Mouse (Mus musculus) 3T3-L1 (cell line): ENCODE data around the gene Zfp729b.

Source experiments
- DNase-seq: peaks from one replicate; pipeline ENCODE4 v3.0.0-alpha.2; 2015; ENCODE audit warnings: low read depth, low spot score

Zfp729b gene

DNA sequence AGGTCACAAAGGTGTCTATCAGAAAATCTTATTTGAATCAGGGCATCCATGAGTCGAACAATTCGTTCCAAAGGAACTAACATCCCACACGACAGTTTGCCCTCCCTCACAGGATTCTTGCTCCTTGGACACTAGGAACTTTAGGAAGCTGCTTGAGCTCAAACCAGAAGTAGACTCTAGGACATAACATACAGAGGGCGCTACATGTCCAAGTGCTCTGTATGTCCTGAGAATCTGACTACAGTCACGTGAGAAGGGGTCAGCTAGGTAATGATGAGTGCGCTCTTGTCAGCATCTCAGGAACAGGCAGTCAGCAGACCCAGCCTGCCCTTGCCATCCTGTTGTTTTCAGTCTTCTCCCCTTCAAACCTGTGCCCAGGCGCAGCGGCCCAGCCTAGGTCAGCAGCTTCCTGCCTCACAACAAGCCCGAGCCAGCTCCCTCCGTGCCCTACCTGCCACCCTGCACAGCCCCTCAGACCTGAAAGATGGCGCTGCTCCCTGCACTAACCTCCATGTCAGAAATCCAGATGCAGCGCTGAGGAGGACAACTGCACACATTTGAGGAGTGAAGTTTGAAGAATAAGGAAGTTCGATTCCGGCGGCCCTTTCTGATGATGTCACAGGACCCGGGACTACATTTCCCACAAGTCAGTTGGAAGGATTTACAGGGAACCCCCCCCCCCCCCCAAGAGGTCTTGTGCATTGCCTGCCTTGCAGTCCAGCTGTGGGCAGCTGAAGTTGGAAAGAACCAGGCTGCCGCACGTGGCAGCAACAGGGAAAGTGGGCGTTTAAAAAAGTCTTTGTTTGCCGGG, at the start of gene Zfp729b:
Gene Zfp729b, minus strand, starts transcription at position 642 of the 811 bp plus-strand sequence.
- peak; percentile 89 for DNase-seq

DNA sequence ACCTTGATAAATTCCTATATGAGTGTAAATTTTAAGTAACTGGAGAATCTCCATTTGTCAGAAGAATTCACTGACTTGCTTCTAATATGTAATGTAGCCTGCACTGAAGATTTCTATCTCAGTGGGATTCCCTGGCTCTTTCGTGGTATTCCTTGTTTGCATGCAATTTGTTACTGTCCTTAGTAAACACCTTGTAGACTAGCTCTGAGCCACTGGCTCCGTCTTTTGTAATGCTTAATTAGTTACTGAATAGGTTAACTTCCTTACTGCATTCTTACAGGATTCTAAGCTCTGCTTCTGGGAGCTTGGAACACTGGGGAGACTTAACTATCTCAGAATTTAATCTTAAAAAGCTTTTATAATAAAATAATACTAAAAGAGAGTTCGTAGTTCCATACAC, 43.0 kb upstream of the Zfp729b start:
- DNase-seq, result no peak

DNA sequence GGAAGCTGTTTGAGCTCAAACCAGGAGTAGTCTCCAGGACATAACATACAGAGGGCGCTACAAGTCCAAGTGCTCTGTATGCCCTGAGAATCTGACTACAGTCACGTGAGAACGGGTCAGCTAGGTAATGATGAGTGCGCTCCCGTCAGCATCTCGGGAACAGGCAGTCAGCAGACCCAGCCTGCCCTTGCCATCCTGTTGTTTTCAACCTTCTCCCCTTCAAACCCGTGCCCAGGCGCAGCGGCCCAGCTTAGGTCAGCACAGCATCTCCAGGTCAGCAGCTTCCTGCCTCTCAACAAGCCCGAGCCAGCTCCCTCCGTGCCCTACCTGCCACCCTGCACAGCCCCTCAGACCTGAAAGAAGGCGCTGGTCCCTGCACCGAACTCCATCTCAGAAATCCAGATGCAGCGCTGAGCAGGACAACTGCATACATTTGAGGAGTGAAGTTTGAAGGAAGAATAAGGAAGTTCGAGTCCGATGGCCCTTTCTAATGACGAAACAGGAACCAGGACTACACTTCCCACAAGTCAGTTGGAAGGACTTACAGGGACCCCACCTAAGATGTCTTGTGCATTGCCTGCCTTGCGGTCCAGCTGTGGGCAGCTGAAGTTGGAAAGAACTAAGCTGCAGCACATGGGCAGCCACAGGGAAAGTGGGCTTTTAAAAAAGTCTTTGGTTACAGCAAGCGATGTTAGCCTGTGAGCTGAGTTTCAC, 27.9 kb upstream of the Zfp729b start, which contains the start of the genes Gm49345 and Zfp729a:
Gene Gm49345, minus strand, starts transcription at position 476 of the 714 bp plus-strand sequence.
Gene Zfp729a, minus strand, starts transcription at position 498 of the 714 bp plus-strand sequence.
- DNase-seq, result peak; percentile 97

GRCm38 (mm10) chr13:67610108-67610507, 601 bp upstream of the Zfp729b start:
- peak; percentile 50 for DNase-seq

GRCm38 (mm10) chr13:67572591-67573189, 36.8 kb downstream of the Zfp729b start:
- peak; percentile 84 for DNase-seq

- no peak for DNase-seq
Measured at GRCm38 (mm10) chr13:67553730-67554129, 55.8 kb downstream of the Zfp729b start, which contains the start of gene Zfp748. Zfp748 (minus strand) TSS chr13:67553830.

DNA sequence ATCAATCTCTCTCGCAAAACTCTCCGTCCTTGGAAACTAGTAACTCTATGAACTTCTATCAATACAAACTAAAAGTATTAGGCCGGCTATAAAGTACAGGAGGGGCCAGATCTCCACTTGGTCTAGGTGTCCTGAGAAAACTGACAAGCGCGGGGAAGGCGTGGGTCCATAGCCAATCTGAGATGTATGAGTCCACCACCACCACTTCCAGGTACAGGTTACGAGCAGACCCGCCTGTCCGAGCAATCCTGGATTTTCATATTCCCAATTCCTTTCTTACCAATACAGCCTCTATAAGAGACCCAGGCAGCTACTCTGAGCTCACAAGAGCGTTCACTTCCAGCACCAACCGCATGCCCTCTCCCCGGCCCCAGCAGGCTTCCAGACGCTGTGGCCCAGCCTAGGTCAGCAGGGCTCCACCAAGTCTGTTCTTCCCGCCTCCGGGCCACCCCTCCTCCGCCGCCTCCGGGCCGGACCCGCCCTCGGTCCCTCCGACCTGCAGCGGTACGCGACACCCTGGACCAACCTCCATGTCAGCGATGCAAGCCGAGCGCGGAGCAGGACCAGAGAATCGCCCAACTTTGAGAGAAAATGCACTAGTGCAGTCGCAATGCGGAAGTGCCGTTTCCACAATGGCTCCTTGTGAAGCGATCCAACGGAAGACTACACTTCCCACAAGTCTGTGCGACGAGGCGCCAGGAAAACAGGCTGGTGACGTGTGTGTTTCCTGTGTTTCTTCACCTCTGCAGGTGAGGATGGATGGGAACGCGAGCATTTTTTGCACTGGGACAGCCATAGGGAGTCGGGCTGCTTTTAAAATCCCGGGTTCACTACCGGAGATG, 56.8 kb downstream of the Zfp729b start:
- DNase-seq, result peak; percentile 92

- no peak for DNase-seq
Measured at GRCm38 (mm10) chr13:67545941-67546340, 63.6 kb downstream of the Zfp729b start.
